Mouse (Mus musculus) forebrain, embryonic 15.5 days (tissue): ENCODE measurements around the gene Cfap77. TPM values are rescaled to one million over a fixed set of nuclear protein-coding genes. Genes with fewer than 3 reads are reported as not detected.

ENCODE experiments used
- ATAC-seq: fragments of 200-750 bp; cut with Nextera tagmentation; replicated peaks from 2 replicates; pipeline ENCODE4 v1.8.0; 2017; ENCODE audit warnings: mild to moderate bottlenecking, moderate TSS enrichment, moderate library complexity
- H3K27ac ChIP-seq: fragments of 300-500 bp; sonication (generic); replicated peaks from 2 replicates; pipeline ENCODE4 v1.5.1; 2015; ENCODE audit warnings: mild to moderate bottlenecking, inconsistent platforms
- H3K27me3 ChIP-seq: fragments of 300-500 bp; sonication (generic); 2 replicates; pipeline ENCODE4 v1.6.1; 2015; ENCODE audit warnings: inconsistent platforms
- H3K36me3 ChIP-seq: fragments of 300-500 bp; sonication (generic); 2 replicates; pipeline ENCODE4 v1.6.1; 2015; ENCODE audit warnings: mild to moderate bottlenecking, inconsistent platforms
- H3K4me1 ChIP-seq: fragments of 300-500 bp; sonication (generic); 2 replicates; pipeline ENCODE4 v1.6.1; 2015; ENCODE audit warnings: inconsistent platforms
- H3K4me2 ChIP-seq: fragments of 300-500 bp; sonication (generic); replicated peaks from 2 replicates; pipeline ENCODE4 v1.6.1; 2015; ENCODE audit warnings: mild to moderate bottlenecking, inconsistent platforms
- H3K4me3 ChIP-seq: fragments of 300-500 bp; sonication (generic); 2 replicates; pipeline ENCODE4 v1.5.1; 2015; ENCODE audit warnings: mild to moderate bottlenecking, inconsistent platforms
- H3K9ac ChIP-seq: fragments of 300-500 bp; sonication (generic); replicated peaks from 2 replicates; pipeline ENCODE4 v1.6.1; 2015; ENCODE audit warnings: mild to moderate bottlenecking, inconsistent platforms
- H3K9me3 ChIP-seq: fragments of 300-500 bp; sonication (generic); 2 replicates; pipeline ENCODE4 v1.6.1; 2016; ENCODE audit warnings: inconsistent platforms
- WGBS: fragments of 180-500 bp; shearing (Covaris S2); methylation state at CpG from one replicate; pipeline ENCODE4 v1.1.7; 2015; ENCODE audit warnings: mixed read lengths; 5-methylcytosine and 5-hydroxymethylcytosine counted together
- polyA plus RNA-seq: library from polyadenylated mRNA; unstranded; fragments of >200 nt; fragmentation: Nextera tagmentation; extraction: Ambion mirVana; gene quantifications from 2 replicates; pipeline ENCODE4 v1.2.1, GENCODE M21; 2015

Cfap77 gene
- polyA plus RNA-seq, 1 experiment from 2014 or later, result not detected

- H3K9ac ChIP-seq, result no peak overlapping the region
- H3K27ac ChIP-seq, result no peak overlapping the region
- peaks cover 4% of the 10 kb centered on the region; the same call in 1 of the 2 replicates for H3K4me1 ChIP-seq
- no peaks in the 10 kb centered on the region for H3K36me3 ChIP-seq
- H3K27me3 ChIP-seq, result peaks cover 96% of the 10 kb centered on the region
- 14% methylated on average over 8 of the region's 8 CpGs for WGBS
- no peak overlapping the region for H3K4me3 ChIP-seq
- no peak overlapping the region for H3K4me2 ChIP-seq
- H3K9me3 ChIP-seq, result no peaks in the 10 kb centered on the region
- no peak for ATAC-seq
Measured at GRCm38 (mm10) chr2:29041477-29041768, 13.4 kb downstream of the Cfap77 start.

- ATAC-seq, result no peak
- no peak overlapping the region for H3K27ac ChIP-seq
- no peak overlapping the region for H3K4me3 ChIP-seq
- H3K27me3 ChIP-seq, result peaks cover 95% of the 10 kb centered on the region
- H3K4me1 ChIP-seq, result peaks cover 4% of the 10 kb centered on the region; the same call in 1 of the 2 replicates
- 4% methylated on average over 18 of the region's 18 CpGs for WGBS
- H3K9ac ChIP-seq, result no peak overlapping the region
- H3K9me3 ChIP-seq, result no peaks in the 10 kb centered on the region
- H3K4me2 ChIP-seq, result no peak overlapping the region
- no peaks in the 10 kb centered on the region for H3K36me3 ChIP-seq
Measured at GRCm38 (mm10) chr2:29040594-29041476, 14.0 kb downstream of the Cfap77 start.

GRCm38 (mm10) chr2:29039741-29040140, 15.1 kb downstream of the Cfap77 start:
- no peak for ATAC-seq
- H3K4me3 ChIP-seq, result no peak overlapping the region
- peaks cover 4% of the 10 kb centered on the region; the same call in 1 of the 2 replicates for H3K4me1 ChIP-seq
- no peaks in the 10 kb centered on the region for H3K9me3 ChIP-seq
- H3K4me2 ChIP-seq, result no peak overlapping the region
- H3K9ac ChIP-seq, result no peak overlapping the region
- no peak overlapping the region for H3K27ac ChIP-seq
- 11% methylated on average over 5 of the region's 5 CpGs for WGBS
- peaks cover 93% of the 10 kb centered on the region for H3K27me3 ChIP-seq
- H3K36me3 ChIP-seq, result no peaks in the 10 kb centered on the region

- Histone ChIP-seq H3K4me2 (no peak overlapping the region), H3K9me3 (no peaks in the 10 kb centered on the region), H3K4me3 (no peak overlapping the region), H3K9ac (no peak overlapping the region), H3K27ac (no peak overlapping the region), H3K27me3 (peaks cover 86% of the 10 kb centered on the region), H3K36me3 (no peaks in the 10 kb centered on the region), H3K4me1 (peaks cover 3% of the 10 kb centered on the region; the same call in 1 of the 2 replicates)
- no peak for ATAC-seq
- WGBS, result 47% methylated on average over 8 of the region's 8 CpGs
Measured at GRCm38 (mm10) chr2:29035698-29036097, 19.2 kb downstream of the Cfap77 start.

GRCm38 (mm10) chr2:29034542-29035475, 20.1 kb downstream of the Cfap77 start:
- no peak overlapping the region for H3K9ac ChIP-seq
- no peak overlapping the region for H3K4me3 ChIP-seq
- no peaks in the 10 kb centered on the region for H3K36me3 ChIP-seq
- peaks cover 12% of the 10 kb centered on the region for H3K4me1 ChIP-seq
- H3K4me2 ChIP-seq, result no peak overlapping the region
- no peaks in the 10 kb centered on the region for H3K9me3 ChIP-seq
- no peak overlapping the region for H3K27ac ChIP-seq
- 26% methylated on average over 20 of the region's 20 CpGs for WGBS
- ATAC-seq, result no peak
- peaks cover 86% of the 10 kb centered on the region for H3K27me3 ChIP-seq

- H3K27me3 ChIP-seq, result peaks cover 78% of the 10 kb centered on the region
- no peaks in the 10 kb centered on the region for H3K36me3 ChIP-seq
- H3K4me2 ChIP-seq, result no peak overlapping the region
- H3K27ac ChIP-seq, result no peak overlapping the region
- no peak for ATAC-seq
- no peak overlapping the region for H3K4me3 ChIP-seq
- WGBS, result 86% methylated on average over 4 of the region's 4 CpGs
- H3K4me1 ChIP-seq, result peaks cover 13% of the 10 kb centered on the region
- no peak overlapping the region for H3K9ac ChIP-seq
- H3K9me3 ChIP-seq, result no peaks in the 10 kb centered on the region
Measured at GRCm38 (mm10) chr2:29031951-29032350, 22.9 kb downstream of the Cfap77 start.

- H3K4me2 ChIP-seq, result 0 out of 2 replicates have a peak overlapping the region, but pooled peaks have one; percentile 14
- H3K9me3 ChIP-seq, result no peaks in the 10 kb centered on the region
- H3K27ac ChIP-seq, result no peak overlapping the region
- WGBS, result 32% methylated on average over 20 of the region's 20 CpGs
- no peaks in the 10 kb centered on the region for H3K36me3 ChIP-seq
- peaks cover 64% of the 10 kb centered on the region for H3K27me3 ChIP-seq
- no peak overlapping the region for H3K9ac ChIP-seq
- H3K4me1 ChIP-seq, result peaks cover 13% of the 10 kb centered on the region
- 0 out of 2 replicates have a peak, but pooled peaks have one; percentile 38 for ATAC-seq
- no peak overlapping the region for H3K4me3 ChIP-seq
Measured at GRCm38 (mm10) chr2:29030048-29030734, 24.7 kb downstream of the Cfap77 start.

GRCm38 (mm10) chr2:29025284-29025683, 29.6 kb downstream of the Cfap77 start:
- H3K4me3 ChIP-seq, result no peak overlapping the region
- H3K4me1 ChIP-seq, result peaks cover 6% of the 10 kb centered on the region
- no peak overlapping the region for H3K27ac ChIP-seq
- no peak for ATAC-seq
- H3K4me2 ChIP-seq, result no peak overlapping the region
- no peaks in the 10 kb centered on the region for H3K9me3 ChIP-seq
- H3K36me3 ChIP-seq, result no peaks in the 10 kb centered on the region
- 64% methylated on average over 5 of the region's 5 CpGs for WGBS
- peaks cover 37% of the 10 kb centered on the region for H3K27me3 ChIP-seq
- H3K9ac ChIP-seq, result no peak overlapping the region

- H3K4me2 ChIP-seq, result no peak overlapping the region
- H3K9me3 ChIP-seq, result no peaks in the 10 kb centered on the region
- no peaks in the 10 kb centered on the region for H3K36me3 ChIP-seq
- no peak overlapping the region for H3K27ac ChIP-seq
- no peak overlapping the region for H3K9ac ChIP-seq
- H3K4me3 ChIP-seq, result no peak overlapping the region
- WGBS, result 87% methylated on average over 7 of the region's 7 CpGs
- H3K27me3 ChIP-seq, result peaks cover 26% of the 10 kb centered on the region
- ATAC-seq, result no peak
- H3K4me1 ChIP-seq, result no peaks in the 10 kb centered on the region
Measured at GRCm38 (mm10) chr2:29023001-29023400, 31.9 kb downstream of the Cfap77 start.

- no peaks in the 10 kb centered on the region for H3K9me3 ChIP-seq
- H3K4me3 ChIP-seq, result no peak overlapping the region
- H3K4me1 ChIP-seq, result peaks cover 9% of the 10 kb centered on the region
- ATAC-seq, result no peak
- no peaks in the 10 kb centered on the region for H3K36me3 ChIP-seq
- H3K9ac ChIP-seq, result no peak overlapping the region
- H3K27me3 ChIP-seq, result peaks cover 22% of the 10 kb centered on the region
- no peak overlapping the region for H3K27ac ChIP-seq
- H3K4me2 ChIP-seq, result no peak overlapping the region
- WGBS, result 67% methylated on average over 17 of the region's 17 CpGs
Measured at GRCm38 (mm10) chr2:29021025-29021424, 33.8 kb downstream of the Cfap77 start.

- no peaks in the 10 kb centered on the region for H3K36me3 ChIP-seq
- 59% methylated on average over 5 of the region's 5 CpGs for WGBS
- ATAC-seq, result no peak
- peaks cover 35% of the 10 kb centered on the region for H3K27me3 ChIP-seq
- H3K27ac ChIP-seq, result no peak overlapping the region
- H3K4me3 ChIP-seq, result no peak overlapping the region
- no peaks in the 10 kb centered on the region for H3K9me3 ChIP-seq
- H3K9ac ChIP-seq, result no peak overlapping the region
- peaks cover 9% of the 10 kb centered on the region for H3K4me1 ChIP-seq
- no peak overlapping the region for H3K4me2 ChIP-seq
Measured at GRCm38 (mm10) chr2:29018680-29019079, 36.2 kb downstream of the Cfap77 start.
